Mouse (Mus musculus) frontal cortex, postnatal 14 days (tissue): Measurements from ENCODE around the gene Spa17.

Source experiments
- DNase-seq, 2 experiments: peaks; one replicate each; pipeline ENCODE4 v3.0.0; 2022; ENCODE audit warnings: low spot score in 2 of 2

Spa17 gene

DNA sequence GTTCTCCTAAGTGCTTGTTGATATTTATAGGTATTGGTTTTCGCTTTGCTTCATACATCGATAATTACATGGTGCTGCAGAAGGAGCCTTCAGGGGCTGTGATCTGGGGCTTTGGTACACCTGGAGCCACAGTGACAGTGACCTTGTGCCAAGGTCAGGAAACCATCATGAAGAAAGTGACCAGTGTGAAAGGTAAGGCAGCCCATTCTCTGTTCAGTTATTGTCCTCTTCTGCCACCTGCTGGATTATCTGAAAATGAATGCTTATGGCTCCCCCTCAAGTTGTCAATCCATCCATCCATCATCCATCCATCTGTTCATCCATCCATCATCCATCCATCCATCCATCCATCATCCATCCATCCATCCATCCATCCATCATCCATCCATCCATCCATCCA, 3.2 kb upstream of the Spa17 start:
- no peak for DNase-seq

DNA sequence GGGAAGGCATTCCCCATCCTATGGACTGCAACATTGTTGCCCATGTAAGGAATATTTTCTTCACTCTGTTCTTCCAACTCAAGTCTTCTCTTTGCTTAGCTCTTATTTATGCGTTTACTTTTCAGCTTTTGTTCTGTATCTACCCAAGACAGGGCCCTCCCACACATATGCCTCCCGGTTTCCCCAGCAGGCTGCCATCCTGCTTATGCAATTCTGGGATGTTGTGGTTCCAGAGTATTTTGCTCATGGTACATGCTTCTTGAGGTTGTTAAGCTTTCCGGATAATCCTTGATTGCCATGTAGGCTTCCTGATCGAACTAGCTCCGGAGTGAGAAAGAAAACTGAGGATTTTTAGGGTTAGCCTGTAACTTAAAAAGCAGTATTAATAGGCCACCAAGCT, 1.7 kb upstream of the Spa17 start:
- no peak for DNase-seq

DNA sequence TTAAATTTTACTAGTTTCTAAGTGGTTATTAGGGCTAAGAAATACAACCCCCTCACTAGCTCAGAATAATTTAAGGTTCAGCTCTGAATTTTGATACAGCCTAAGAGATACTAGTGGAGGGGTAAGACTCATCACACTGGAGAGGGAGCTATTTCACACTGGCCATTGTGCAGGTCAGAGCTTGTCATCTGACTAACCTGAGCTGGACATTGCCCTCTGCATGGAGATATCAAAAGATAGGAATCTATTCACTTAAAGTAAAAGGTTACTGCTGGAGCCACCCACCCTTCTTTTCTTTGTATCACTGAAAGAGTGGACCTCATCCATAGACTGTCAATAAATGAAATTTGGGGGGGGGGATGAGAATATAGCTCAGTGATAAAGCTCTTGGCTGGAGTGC, 794 bp upstream of the Spa17 start:
- DNase-seq: no peak

DNA sequence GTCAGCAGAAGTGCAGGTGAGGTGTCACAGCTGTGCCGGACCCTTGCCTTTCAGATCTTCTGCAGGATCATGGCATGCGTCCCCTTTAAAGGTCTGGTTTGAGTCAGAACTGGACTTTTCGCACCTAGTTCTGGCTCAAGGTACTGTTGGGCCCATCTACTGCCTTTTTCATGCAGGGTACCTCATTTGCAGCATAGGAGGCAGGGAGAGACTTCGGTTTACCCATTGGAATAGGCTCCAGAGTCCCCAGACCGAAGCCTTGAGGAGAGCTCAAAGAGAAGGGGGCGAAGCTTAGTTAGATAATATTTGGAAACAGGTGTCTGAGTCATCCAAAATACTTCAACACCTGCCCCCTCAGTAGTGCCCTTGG, 374 bp upstream of the Spa17 start:
- DNase-seq: no peak

DNA sequence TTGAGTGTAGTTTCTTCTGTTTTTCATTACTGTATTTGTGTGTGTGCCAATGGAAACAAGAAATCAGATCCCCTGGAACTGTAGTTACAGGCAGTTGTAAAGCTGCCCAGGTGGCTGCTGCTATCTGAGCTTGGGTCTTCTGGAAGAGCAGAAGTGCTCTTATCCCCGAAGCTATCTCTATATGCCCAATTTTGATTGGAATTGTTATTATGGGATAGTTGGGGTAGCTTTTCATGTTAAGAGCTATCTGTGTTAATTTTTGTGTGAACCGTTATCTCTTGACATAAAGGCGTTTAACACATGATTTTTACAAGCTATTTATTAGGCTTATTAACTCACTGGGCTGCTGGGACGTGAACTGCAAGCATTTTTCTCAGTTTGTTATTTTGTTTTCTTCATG, 4.0 kb downstream of the Spa17 start:
- DNase-seq: no peak

DNA sequence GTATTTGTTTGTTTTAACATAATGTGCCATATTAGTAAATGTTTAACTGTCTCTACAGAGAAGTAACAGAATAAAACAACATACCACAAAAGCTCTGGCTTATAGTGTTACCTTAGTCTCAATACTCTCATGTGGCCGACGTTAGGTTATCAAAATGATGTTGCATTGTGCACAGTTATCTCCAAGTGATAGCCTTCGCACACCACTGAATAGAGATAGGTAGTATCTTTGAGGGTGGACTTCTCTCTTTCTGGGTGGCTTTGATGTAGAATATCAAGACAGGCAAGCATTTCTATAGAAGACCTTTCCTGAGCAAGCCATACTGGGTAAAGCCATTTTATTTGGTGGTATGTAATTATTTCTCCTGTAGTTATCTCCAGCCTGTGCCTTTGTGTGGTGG, 8.4 kb downstream of the Spa17 start:
- no peak for DNase-seq

DNA sequence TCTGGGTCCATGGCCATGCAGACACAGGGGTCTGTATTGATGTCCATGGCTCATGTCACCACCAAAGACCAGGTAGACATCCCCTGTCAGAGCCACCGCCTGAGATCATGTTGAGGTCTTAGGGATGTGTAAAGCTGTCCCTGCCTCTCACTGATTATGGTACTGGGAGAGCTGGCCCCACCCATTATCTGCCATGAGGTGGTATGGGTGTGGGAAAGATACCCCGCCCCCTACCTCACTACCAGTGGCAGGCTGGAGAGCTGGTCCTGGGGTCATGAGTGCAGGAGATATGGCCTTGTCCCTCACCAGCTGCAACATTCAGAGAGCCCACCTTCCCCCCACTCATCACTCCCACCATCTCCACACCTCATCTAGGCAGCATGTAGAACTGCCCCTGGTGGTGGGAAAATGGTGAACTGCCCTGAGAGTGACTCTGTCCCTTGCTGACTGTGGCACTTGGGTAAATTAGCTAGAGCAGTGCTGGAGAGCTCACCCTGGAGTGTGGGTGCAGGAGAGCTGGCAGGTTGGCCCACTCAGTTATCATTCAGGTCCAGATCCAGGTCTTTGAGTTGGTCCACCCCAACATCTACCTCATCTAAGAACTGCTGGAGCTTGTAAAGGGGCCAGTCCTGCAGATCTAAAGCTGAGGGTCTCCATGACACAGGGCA, 12.8 kb downstream of the Spa17 start:
- no peak for DNase-seq

DNA sequence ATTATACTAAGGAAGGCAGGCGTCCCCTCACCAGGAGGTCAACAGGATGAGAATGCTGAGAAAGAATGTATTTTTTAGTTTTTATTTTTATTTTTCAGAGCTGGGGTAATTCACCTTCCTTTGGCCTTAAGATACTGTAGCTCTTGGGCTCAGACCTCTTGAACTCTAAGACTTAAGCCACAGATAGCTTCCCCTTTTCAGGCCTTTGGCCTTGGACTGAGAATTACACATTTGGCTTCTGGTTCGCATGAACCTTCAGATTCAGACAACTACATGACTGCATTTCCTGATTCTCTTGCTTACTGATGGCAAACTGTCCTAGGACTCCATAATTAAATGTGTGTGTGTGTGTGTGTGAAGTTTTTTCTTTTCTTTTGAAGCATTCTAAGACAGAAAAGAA, 14.9 kb downstream of the Spa17 start:
- no peak for DNase-seq

DNA sequence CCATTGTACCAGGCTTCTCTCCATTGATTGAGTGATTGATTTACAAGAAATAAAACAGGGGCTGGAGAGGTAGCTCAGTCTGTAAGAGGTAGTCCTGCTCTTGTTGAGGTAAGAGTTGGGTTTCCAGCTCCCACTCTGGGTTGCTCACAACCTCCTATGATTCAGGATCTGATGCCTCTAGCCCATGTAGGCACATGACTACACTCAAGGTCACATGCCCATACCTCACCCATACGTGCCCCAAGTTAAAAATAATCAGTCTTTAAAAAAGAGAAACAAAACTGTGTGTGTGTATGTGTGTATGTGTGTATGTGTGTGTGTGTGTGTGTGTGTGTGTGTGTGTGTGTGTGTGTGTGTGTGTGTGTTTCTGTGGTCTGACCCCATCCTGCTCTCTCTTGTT, 18.0 kb downstream of the Spa17 start:
- no peak for DNase-seq

DNA sequence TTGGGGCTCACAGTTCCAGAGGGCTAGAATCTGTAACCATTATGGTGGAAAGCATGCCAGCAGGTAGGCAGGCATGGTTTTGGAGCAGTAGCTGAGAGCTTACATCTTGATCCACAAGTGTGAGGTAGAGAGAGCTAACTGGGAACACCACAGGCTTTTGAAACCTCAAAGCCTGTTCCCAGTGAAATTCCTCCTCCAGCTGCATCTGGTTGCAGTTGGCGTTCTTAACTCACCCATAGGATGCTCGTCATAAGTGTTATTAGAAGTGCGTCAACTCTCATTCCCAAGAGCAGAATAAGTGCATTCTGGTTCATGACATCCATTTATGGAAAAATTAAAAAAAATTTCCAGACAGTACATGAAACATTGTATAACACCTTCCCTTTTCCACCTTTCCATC, 19.8 kb downstream of the Spa17 start:
- DNase-seq: no peak

DNA sequence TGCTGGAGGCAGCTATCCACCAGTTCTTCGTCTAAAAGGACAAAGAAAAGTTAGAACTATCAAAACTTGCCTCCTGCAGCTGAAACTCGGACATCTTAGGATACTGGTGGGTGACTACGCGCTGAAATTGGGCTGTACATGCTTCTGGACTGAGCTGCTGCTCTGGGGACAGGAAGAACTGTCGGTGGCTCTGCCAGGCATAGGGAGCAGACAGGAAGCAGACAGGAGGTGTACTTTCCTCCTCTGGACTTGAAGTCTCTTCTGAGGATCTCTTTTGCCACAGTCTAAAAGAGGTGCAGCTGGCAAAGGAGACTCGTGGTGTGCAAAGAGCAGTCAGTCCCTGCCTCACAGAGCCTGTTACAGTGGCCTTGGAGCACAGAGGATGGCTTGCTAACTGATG, 20.9 kb downstream of the Spa17 start:
- DNase-seq: no peak

DNA sequence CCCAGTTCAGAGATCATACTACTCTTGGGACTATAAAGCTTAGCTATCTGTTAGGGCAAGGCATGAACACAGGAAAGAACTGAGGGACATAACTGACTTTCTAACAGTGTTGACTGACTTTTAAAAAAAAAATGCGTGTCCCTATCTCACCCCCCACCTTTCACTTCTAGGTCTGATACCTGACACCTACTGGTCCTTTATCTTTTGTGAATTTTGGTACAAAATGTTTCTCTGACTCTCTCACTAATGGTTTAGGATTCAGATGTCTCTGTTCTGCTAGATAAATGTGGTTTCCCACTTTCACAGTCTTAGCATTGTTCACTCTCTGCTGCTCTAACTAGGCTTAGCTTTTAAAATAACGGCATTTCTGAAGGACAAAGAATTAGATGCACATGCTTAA, 21.5 kb downstream of the Spa17 start:
- no peak for DNase-seq

DNA sequence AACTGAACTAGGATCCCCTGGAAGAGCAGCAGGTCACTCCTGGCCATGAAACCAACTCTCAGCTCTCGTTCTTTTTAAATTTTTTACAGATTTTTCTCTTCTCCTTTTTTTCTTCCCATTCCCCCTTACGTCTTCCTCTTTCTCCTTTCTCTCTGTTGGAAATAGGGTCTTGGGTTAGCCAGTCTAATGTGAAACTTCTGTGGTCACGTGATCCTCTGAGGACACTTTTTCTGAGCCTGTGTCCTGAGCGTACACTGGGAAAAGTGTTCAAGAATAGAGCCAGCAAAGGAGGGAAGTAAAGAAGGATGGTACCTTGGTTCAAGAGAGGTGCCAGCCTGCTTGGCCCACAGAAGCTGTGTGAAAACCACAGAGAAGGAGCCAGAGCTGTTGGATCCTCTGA, 23.1 kb downstream of the Spa17 start:
- no peak for DNase-seq

DNA sequence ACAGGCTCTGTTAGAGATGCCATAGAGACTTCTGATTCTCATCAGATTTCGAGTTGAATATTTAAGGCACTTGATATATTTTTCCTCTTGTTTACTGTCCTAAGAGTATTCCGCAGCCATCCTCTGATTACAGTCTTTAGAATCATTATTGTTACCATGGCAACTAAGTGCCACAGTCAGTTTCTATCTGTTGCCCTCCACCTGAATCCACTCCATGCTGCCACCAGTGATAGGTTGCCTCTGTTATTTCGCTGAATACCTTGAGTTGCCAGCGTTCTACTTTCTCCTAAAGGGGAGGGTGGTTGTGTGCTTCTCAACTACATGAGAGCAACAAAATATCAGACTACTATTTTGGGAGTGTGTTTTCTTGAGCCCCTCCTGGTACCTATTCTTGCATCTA, 26.8 kb downstream of the Spa17 start:
- no peak for DNase-seq

DNA sequence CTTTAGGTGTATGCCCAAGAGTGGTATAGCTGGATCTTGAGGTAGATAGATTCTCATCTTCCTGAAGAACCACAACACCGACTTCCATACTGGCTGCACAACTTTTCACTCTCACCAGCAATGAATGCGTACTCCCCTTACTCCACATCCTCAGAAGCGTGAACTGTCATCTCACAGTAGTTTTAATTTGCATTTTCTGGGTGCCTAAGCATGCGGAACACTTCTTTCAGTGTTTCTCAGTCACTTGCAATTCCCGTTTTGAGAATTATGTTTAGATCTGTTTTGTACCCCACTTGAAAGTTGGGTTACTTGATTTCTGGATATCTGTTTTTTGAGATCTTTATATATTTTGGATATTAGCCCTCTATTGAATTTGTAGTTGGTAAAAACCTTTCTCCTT, 29.9 kb downstream of the Spa17 start:
- DNase-seq: no peak

DNA sequence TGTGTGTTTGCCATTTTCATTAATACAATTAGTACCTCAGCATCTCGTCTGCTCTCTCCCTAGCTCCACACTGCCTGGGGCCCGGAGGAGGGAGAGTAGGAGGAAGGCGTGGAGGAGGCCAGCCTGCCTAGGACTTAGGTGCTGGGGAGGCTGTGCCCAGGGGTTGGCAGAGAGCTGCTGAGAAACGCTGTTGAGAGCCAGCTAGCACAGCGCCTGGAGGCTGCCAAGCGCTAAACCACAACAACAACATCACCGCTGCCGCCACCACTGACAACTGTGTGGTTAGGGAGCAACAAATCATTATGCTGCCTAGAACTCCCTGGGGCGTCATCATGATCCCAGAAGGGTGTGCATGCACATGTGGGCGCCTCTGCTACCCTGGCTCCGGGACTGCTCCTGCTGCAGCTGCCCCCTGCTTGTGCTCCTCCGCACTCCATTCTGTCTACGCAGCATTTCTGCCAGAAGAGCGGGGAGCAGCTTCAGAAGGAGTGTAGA, 37.0 kb downstream of the Spa17 start:
- peak in 1 of 2 experiments; percentile 33 for DNase-seq

DNA sequence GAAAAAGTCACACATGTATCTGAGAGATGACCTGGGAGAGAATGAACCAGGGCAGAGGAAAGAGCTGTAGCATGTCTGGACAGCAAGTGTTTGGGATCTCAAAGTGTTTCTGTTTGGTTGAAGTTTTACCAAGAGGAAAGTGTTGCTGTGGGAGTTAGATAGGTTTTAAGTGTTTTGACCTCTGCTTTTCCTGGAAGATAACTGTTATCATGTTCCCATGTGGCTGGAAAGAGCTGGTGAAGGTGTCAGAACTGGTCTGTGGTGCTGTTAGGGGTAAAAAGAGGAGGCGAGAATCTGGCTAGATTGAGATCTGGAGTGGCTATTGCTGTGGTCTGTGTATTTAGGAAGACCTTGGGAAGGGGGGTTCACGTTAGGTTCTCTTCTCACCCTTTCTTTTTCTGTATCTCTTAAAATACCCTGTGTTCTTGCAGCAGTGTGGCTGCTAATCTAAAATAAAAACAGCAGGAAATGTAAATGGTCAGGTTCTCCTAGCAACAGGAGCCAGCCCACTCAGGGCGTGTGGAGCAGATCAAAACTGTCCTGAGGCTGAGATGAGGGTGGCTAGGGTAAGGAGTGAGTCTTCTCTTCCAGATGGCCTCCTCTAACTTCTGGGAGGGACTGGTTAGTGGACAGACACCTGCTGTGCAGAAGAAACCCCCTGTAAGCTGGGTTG, 41.2 kb downstream of the Spa17 start:
- no peak for DNase-seq

DNA sequence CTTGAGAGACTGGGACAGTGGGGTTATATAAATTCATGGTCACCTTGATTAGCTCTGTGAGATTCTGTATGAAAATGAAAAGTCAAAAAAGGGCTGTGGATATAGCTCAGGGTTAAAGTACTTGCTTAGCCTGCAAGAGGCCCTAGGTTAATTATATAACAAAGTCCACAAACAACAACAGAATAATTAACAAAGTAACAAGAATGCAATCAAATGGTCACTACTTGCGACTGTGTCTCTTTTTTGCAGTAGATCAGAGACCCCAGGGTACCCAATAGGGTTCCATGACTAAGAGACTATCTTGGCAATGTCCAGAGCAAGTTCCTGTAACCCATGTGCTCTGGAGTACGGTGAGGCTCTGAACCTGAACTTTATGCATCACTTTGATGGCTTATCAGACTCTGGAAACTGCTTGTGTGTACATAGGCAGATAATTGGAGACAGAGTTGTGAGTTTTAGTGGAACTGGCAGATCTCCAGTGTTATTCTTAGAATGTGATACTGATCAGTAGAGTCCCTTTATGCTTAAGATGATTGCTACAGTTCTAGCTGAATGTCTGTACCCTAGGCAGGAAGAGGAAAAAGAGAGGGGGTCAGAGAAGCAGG, 44.2 kb downstream of the Spa17 start:
- DNase-seq: no peak

DNA sequence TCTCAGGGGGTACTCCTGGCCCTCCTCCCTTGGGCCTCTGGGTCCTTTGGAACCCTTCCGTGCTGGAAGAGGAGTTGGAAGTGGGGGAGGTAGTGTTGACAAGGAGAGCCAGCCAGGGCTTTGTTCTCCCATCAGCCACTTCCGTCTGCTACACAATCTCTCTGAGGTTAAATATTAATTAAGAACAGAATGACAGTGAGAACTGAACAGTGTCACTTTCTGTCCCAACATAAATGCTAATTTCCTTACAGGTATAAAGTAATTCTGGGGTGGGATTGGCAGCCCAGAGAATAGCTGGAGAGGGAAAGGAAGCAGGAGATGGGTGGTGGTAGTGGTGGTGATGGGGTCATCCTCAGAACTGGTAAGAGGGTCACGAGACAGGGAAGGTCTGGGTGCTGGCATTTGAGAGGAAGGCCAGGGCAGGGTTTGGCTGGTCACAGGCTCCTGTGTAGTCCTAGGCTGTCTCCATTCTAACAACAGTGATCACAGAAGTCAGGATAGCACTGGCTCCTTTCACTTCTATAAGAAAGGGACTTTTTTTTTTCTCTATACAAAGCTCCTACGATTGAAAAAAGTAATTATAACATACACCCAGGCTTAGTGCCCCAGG, 44.8 kb downstream of the Spa17 start:
- no peak for DNase-seq

DNA sequence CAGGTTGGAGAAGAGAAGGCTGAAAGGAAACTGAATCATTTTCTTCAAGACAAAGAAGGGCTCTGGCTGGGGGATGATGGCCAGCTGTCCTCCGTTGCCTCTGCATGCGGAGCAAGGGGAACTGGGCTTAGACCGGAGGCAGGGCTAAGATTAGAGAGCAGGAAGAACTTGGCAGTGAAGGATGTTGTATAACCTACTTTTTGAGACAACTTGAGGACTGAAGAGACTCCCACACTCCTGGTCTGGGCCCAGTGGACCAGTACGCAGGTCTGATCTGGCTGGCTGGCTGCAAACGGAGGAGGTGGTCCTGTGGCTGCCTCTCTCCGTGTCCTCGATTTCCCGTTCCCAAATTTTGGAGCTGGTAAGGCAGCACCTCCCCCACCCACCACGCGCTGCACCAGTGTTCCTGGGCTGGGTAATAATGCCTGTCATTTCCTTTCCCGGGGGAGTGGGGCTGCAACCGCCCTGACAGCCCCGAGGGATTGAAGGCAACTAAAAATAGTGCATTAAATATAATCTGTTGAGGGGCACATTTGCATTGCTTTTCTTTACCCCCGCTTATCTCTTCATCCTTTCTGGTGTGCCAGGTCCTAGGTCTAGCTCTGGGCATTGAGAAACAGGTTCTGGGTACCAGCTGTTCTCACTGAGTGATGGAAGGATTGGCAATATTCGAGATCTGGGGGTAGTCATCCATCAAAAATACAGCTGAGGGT, 45.5 kb downstream of the Spa17 start:
- DNase-seq: peak; percentile 49 to 64

DNA sequence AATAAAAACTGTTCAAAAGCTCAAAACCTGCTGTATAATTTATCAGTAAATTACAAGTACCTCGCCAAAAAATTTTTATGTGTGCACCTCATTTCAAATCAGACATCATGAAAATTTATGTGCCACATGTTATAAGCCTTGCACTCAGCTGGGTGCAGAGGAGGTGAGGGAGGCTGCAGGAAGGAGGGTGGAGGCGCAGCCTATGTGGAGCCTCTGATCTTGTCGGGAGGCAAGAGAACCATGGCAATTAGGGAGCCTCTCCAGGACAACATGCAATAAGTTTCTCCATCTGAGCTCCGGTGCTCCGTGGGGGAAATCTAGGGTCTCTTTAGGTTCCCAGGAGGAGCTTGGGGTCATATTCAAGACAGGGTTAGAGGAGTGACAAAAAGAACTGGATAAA, 46.1 kb downstream of the Spa17 start:
- DNase-seq: no peak

DNA sequence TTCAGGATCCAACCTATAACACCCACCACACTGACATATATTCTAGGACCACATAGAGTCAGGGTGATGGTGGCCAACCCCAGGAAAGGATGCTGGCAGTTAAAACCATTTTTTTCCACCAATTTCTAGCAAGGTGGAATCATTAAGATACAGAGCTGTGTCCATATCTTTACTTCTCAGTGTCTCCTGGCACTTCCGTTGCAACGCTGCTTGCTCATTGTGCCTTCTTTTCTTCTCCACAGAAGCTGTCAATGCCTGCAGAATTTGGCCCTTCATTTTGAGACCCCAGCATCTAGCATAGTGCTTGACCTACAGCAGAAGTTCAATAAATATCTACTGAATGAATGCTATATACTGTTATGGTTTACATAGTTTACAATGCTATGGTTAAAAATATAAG, 46.5 kb downstream of the Spa17 start:
- DNase-seq: no peak
